8 mouse cellular contexts compared by ENCODE assay signal in genomic region chr4:149977801-149978544, GRCm38 (mm10). TPM values are rescaled to one million over a fixed set of nuclear protein-coding genes. Genes with fewer than 3 reads are reported as not detected.
A peak's percentile ranks its signal among the peaks of the same experiment; 100 is the strongest.
DNase-seq lines count a peak whose midpoint lies in the region; ATAC-seq and TF ChIP-seq lines count a peak whose summit lies in the region.

No protein-coding gene starts in this region.

- no peaks in the 10 kb centered on the region for H3K4me1 ChIP-seq in lung, postnatal 0 days (ENCODE audit: insufficient read depth, low read depth, low read length)
- peaks cover 33% of the 10 kb centered on the region for H3K4me1 ChIP-seq in heart, embryonic 15.5 days (replicated peaks)
- no peaks in the 10 kb centered on the region; the same call in 1 of the 2 replicates for H3K4me1 ChIP-seq in neural tube, embryonic 14.5 days (ENCODE audit: control insufficient read depth, insufficient read depth, low read length)

- DNase-seq in cerebellum, postnatal 10 days: peak; percentile 60 to 65
- DNase-seq in lung, postnatal 0 days (ENCODE audit: low spot score): peak; percentile 48
- no peak for DNase-seq in lung, postnatal 36 days
- no peak for DNase-seq in layer of hippocampus, adult 9-11 months
- no peak for DNase-seq in frontal cortex, postnatal 36 days (ENCODE audit: low spot score in 2 of 2)

- no peak for TF ChIP-seq EP300 in lung, postnatal 0 days (IDR thresholded peaks at IDR 0.05)

- no peak for TF ChIP-seq CTCF in lung, postnatal 0 days (IDR thresholded peaks at IDR 0.05)

- H3K9ac ChIP-seq in lung, postnatal 0 days (replicated peaks; ENCODE audit: low read depth): no peak overlapping the region
- no peak overlapping the region for H3K9ac ChIP-seq in heart, embryonic 15.5 days
- H3K9ac ChIP-seq in neural tube, embryonic 14.5 days (replicated peaks; ENCODE audit: low read depth, low read length): no peak overlapping the region

- H3K4me3 ChIP-seq in lung, postnatal 0 days (ENCODE audit: low read depth, low read length): no peak overlapping the region
- H3K4me3 ChIP-seq in heart, embryonic 15.5 days: no peak overlapping the region
- H3K4me3 ChIP-seq in neural tube, embryonic 14.5 days (ENCODE audit: low read depth, low read length): no peak overlapping the region

- 51% methylated on average over 17 of the region's 17 CpGs for WGBS in lung, postnatal 0 days
- 38% methylated on average over 17 of the region's 17 CpGs for WGBS in heart, embryonic 15.5 days
- 49% methylated on average over 17 of the region's 17 CpGs for WGBS in neural tube, embryonic 14.5 days

- ATAC-seq in cerebellum, adult (ENCODE audit: insufficient number of reproducible peaks, low FRiP score, low TSS enrichment): no peak
- ATAC-seq in lung, postnatal 0 days: peak; percentile 25; the same call in 1 of the 2 replicates
- ATAC-seq in heart, embryonic 15.5 days (replicated peaks; ENCODE audit: insufficient number of reproducible peaks, insufficient read depth, low FRiP score, low read depth): peak; percentile 58
- ATAC-seq in neural tube, embryonic 14.5 days (ENCODE audit: low read depth): peak; percentile 62; the same call in 1 of the 2 replicates

- H3K36me3 ChIP-seq in lung, postnatal 0 days (ENCODE audit: insufficient read depth, low read length): 0 out of 2 replicates have a peak, but pooled peaks cover 9% of the 10 kb centered on the region
- peaks cover 6% of the 10 kb centered on the region; the same call in 1 of the 2 replicates for H3K36me3 ChIP-seq in heart, embryonic 15.5 days
- H3K36me3 ChIP-seq in neural tube, embryonic 14.5 days (ENCODE audit: control insufficient read depth, insufficient read depth, low read length): no peaks in the 10 kb centered on the region

- no peak overlapping the region for H3K27ac ChIP-seq in lung, postnatal 0 days (ENCODE audit: low read length)
- H3K27ac ChIP-seq in heart, embryonic 15.5 days: peak overlapping the region; percentile 51
- H3K27ac ChIP-seq in neural tube, embryonic 14.5 days (ENCODE audit: low read depth, low read length): 0 out of 2 replicates have a peak overlapping the region, but pooled peaks have one; percentile 22

- no peaks in the 10 kb centered on the region for H3K9me3 ChIP-seq in lung, postnatal 0 days (ENCODE audit: low read length)
- no peaks in the 10 kb centered on the region for H3K9me3 ChIP-seq in heart, embryonic 15.5 days (replicated peaks)
- H3K9me3 ChIP-seq in neural tube, embryonic 14.5 days (ENCODE audit: control insufficient read depth, low read length): no peaks in the 10 kb centered on the region

- H3K4me2 ChIP-seq in lung, postnatal 0 days (replicated peaks; ENCODE audit: low read depth, low read length): no peak overlapping the region
- H3K4me2 ChIP-seq in heart, embryonic 15.5 days: no peak overlapping the region
- H3K4me2 ChIP-seq in neural tube, embryonic 14.5 days (ENCODE audit: low read depth, low read length): no peak overlapping the region

- H3K27me3 ChIP-seq in lung, postnatal 0 days (replicated peaks; ENCODE audit: insufficient read depth, low read length): no peaks in the 10 kb centered on the region
- no peaks in the 10 kb centered on the region for H3K27me3 ChIP-seq in heart, embryonic 15.5 days
- no peaks in the 10 kb centered on the region for H3K27me3 ChIP-seq in neural tube, embryonic 14.5 days (ENCODE audit: control insufficient read depth, insufficient read depth, low read length)

RNA-seq across cellular contexts. Expression of gene Spsb1, which starts 23.1 kb away (rescaled TPM):
- 14.6 and 19.2 TPM in 2 replicates for polyA plus RNA-seq in lung, postnatal 0 days (2015; fragmentation: Nextera tagmentation; extraction: Ambion mirVana)
- polyA plus RNA-seq in heart, embryonic 15.5 days (2015; fragmentation: Nextera tagmentation; extraction: Ambion mirVana): 10.2 and 12.5 TPM in 2 replicates
- 5.9 and 9.4 TPM in 2 replicates for polyA plus RNA-seq in neural tube, embryonic 14.5 days (2014; fragmentation: Nextera tagmentation; extraction: Ambion mirVana)

RNA-seq across cellular contexts. Expression of gene H6pd, which starts 30.9 kb away (rescaled TPM):
- polyA plus RNA-seq in lung, postnatal 0 days (2015; fragmentation: Nextera tagmentation; extraction: Ambion mirVana): 44.8 and 45.8 TPM in 2 replicates
- polyA plus RNA-seq in heart, embryonic 15.5 days (2015; fragmentation: Nextera tagmentation; extraction: Ambion mirVana): 10.2 and 16.0 TPM in 2 replicates
- 2.0 and 3.3 TPM in 2 replicates for polyA plus RNA-seq in neural tube, embryonic 14.5 days (2014; fragmentation: Nextera tagmentation; extraction: Ambion mirVana)

Comparison
In these comparisons a context has a peak if more than half of its experiments do, and no peak if none do; other contexts are left out.
1. DNase-seq: peak in cerebellum, postnatal 10 days (2 of 2) and lung, postnatal 0 days (single experiment); none in lung, postnatal 36 days (single experiment), layer of hippocampus, adult 9-11 months (single experiment) and frontal cortex, postnatal 36 days (0 of 2).